Mouse (Mus musculus) midbrain, embryonic 12.5 days (tissue): ENCODE measurements at regions not wholly inside any gene's neighbourhood (a gene's known extent, or its start where the extent isn't known, plus 50 kb on each side); places are given as distances from the start of the nearest gene placed in this dataset.

Experiments
- ATAC-seq: fragments of 200-750 bp; cut with Nextera tagmentation; 2 replicates; pipeline ENCODE4 v1.8.0; 2017; ENCODE audit warnings: low read depth, moderate TSS enrichment, moderate library complexity; ENCODE audit not compliant: low FRiP score
- H3K27ac ChIP-seq: fragments of 300-500 bp; sonication (generic); replicated peaks from 2 replicates; pipeline ENCODE4 v1.5.1; 2016; ENCODE audit warnings: mild to moderate bottlenecking
- H3K27me3 ChIP-seq: fragments of 300-500 bp; sonication (generic); 2 replicates; pipeline ENCODE4 v1.6.1; 2016; ENCODE audit warnings: mild to moderate bottlenecking
- H3K36me3 ChIP-seq: fragments of 300-500 bp; sonication (generic); 2 replicates; pipeline ENCODE4 v1.6.1; 2016
- H3K4me1 ChIP-seq: fragments of 300-500 bp; sonication (generic); 2 replicates; pipeline ENCODE4 v1.6.1; 2016
- H3K4me2 ChIP-seq: fragments of 300-500 bp; sonication (generic); replicated peaks from 2 replicates; pipeline ENCODE4 v1.6.1; 2016; ENCODE audit warnings: mild to moderate bottlenecking, moderate library complexity
- H3K4me3 ChIP-seq: fragments of 300-500 bp; sonication (generic); 2 replicates; pipeline ENCODE4 v1.5.1; 2016; ENCODE audit warnings: mild to moderate bottlenecking
- H3K9ac ChIP-seq: fragments of 300-500 bp; sonication (generic); replicated peaks from 2 replicates; pipeline ENCODE4 v1.6.1; 2016; ENCODE audit warnings: mild to moderate bottlenecking, moderate library complexity
- H3K9me3 ChIP-seq: fragments of 300-500 bp; sonication (generic); 2 replicates; pipeline ENCODE4 v1.6.1; 2016; ENCODE audit warnings: mild to moderate bottlenecking
- WGBS: fragments of 180-500 bp; shearing (Covaris S2); methylation state at CpG from one replicate; pipeline ENCODE4 v1.1.7; 2016; 5-methylcytosine and 5-hydroxymethylcytosine counted together

GRCm38 (mm10) chr3:150275038-150275437 lies 1162.6 kb upstream of the Adgrl4 start:
- Histone ChIP-seq H3K4me3 (no peak overlapping the region), H3K27me3 (no peaks in the 10 kb centered on the region), H3K4me2 (no peak overlapping the region), H3K36me3 (no peaks in the 10 kb centered on the region), H3K9ac (no peak overlapping the region), H3K9me3 (no peaks in the 10 kb centered on the region), H3K4me1 (no peaks in the 10 kb centered on the region), H3K27ac (no peak overlapping the region)
- WGBS: 91% methylated on average over 2 of the region's 2 CpGs
- no peak for ATAC-seq

- H3K4me2 ChIP-seq: no peak overlapping the region
- H3K9me3 ChIP-seq: no peaks in the 10 kb centered on the region
- 74% methylated on average over 2 of the region's 2 CpGs for WGBS
- no peak overlapping the region for H3K9ac ChIP-seq
- no peak for ATAC-seq
- H3K27ac ChIP-seq: no peak overlapping the region
- no peaks in the 10 kb centered on the region for H3K36me3 ChIP-seq
- no peak overlapping the region for H3K4me3 ChIP-seq
- no peaks in the 10 kb centered on the region for H3K27me3 ChIP-seq
- no peaks in the 10 kb centered on the region for H3K4me1 ChIP-seq
Observed at GRCm38 (mm10) chr3:150296057-150296710, 1141.5 kb upstream of the Adgrl4 start.

- ATAC-seq: no peak
- no peak overlapping the region for H3K27ac ChIP-seq
- no peak overlapping the region for H3K4me3 ChIP-seq
- 91% methylated on average over 6 of the region's 6 CpGs for WGBS
- H3K36me3 ChIP-seq: no peaks in the 10 kb centered on the region
- H3K4me2 ChIP-seq: no peak overlapping the region
- no peak overlapping the region for H3K9ac ChIP-seq
- no peaks in the 10 kb centered on the region for H3K27me3 ChIP-seq
- no peaks in the 10 kb centered on the region for H3K9me3 ChIP-seq
- no peaks in the 10 kb centered on the region for H3K4me1 ChIP-seq
Observed at GRCm38 (mm10) chr3:150328811-150329210, 1108.9 kb upstream of the Adgrl4 start.

GRCm38 (mm10) chr3:150352139-150352725 lies 1085.5 kb upstream of the Adgrl4 start:
- Histone ChIP-seq H3K27me3 (no peaks in the 10 kb centered on the region), H3K9me3 (no peaks in the 10 kb centered on the region), H3K9ac (no peak overlapping the region), H3K4me2 (no peak overlapping the region), H3K36me3 (no peaks in the 10 kb centered on the region), H3K4me3 (no peak overlapping the region), H3K4me1 (no peaks in the 10 kb centered on the region), H3K27ac (no peak overlapping the region)
- ATAC-seq: peak; percentile 33; the same call in 1 of the 2 replicates
- 25% methylated on average over 9 of the region's 9 CpGs for WGBS

DNA sequence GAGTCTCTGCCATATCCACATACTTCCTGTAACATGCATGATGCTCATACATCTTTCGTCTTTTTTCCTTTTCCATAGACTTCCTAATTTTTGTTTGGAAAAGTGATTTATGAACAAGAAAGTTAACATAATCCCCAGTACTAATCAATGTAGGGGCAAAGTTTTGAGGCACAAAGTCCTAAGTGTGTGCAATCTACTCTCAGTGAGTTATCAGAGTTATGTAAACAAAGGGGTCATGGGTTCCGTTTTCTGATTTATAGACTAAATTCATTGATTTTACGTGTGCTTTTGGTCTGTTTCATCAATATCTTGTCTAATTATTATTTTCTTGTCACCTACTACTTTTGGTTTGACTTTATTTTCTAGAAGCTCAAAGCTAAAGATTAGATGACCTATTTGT lies 1071.9 kb upstream of the Adgrl4 start:
- Histone ChIP-seq H3K4me1 (no peaks in the 10 kb centered on the region), H3K9ac (no peak overlapping the region), H3K9me3 (no peaks in the 10 kb centered on the region), H3K27me3 (no peaks in the 10 kb centered on the region), H3K4me3 (no peak overlapping the region), H3K4me2 (no peak overlapping the region), H3K27ac (no peak overlapping the region), H3K36me3 (no peaks in the 10 kb centered on the region)
- WGBS: 92% methylated on average over 3 of the region's 3 CpGs
- ATAC-seq: no peak

GRCm38 (mm10) chr3:150384996-150385627 lies 1052.6 kb upstream of the Adgrl4 start:
- no peak overlapping the region for H3K4me3 ChIP-seq

DNA sequence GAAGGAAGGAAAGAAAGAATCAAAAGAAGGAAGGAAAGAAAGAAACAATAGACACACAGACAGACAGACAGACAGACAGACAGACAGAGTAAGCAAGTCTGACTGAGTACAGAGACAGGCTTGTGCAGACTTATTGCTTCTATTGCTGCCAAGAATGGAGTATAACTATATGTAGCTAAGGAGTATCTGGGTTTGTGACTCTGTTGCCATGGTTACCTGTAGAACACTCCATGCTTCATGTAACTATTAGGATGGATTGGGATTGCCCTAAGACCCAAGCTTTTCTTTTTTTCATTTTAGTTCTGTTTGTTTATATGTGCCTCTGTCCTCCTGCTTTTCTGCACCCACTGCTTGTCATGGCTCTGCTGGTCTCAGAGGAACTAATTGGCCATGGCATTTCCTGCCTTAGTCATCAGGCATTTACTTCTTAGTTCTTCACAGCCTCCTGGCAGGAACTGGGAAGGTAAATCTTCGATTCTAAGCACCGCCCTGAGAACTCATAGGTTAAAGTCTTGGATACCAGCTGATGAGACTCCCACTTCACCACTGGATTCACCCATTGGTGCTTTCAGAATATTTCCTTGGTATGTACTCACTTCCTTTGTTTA lies 1035.9 kb upstream of the Adgrl4 start:
- Histone ChIP-seq H3K36me3 (no peaks in the 10 kb centered on the region), H3K4me2 (no peak overlapping the region), H3K4me3 (no peak overlapping the region), H3K9me3 (no peaks in the 10 kb centered on the region), H3K9ac (no peak overlapping the region), H3K4me1 (no peaks in the 10 kb centered on the region), H3K27ac (no peak overlapping the region), H3K27me3 (no peaks in the 10 kb centered on the region)
- WGBS: 88% methylated on average over 2 of the region's 2 CpGs
- no peak for ATAC-seq

More at GRCm38 (mm10) chr3:150384996-150385627, 1052.6 kb upstream of the Adgrl4 start:
- 15% methylated on average over 1 of the region's 1 CpGs for WGBS
- no peaks in the 10 kb centered on the region for H3K9me3 ChIP-seq
- H3K9ac ChIP-seq: no peak overlapping the region
- H3K4me2 ChIP-seq: no peak overlapping the region
- H3K27ac ChIP-seq: no peak overlapping the region
- ATAC-seq: peak; percentile 79
- H3K27me3 ChIP-seq: no peaks in the 10 kb centered on the region
- no peaks in the 10 kb centered on the region for H3K4me1 ChIP-seq
- no peaks in the 10 kb centered on the region for H3K36me3 ChIP-seq

DNA sequence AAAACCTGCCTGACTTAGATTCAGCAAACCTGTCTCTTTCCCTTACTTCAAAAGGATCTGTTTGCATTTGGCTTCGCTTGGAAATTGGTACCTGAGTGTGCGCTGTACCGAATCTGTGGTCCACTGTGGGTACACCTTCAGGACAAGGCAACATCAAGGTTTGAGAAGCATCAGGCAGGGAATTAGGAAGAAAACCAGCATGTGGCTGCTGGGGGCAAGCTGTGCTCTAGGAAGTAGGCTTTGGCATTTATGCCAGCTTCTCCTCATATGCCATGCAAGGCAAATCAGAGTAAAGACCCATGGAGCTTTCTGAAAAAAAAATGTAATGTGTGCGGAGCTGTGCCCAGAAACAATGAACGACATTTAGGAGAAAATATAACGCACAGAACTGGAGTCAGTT lies 1031.6 kb upstream of the Adgrl4 start:
- Histone ChIP-seq H3K27ac (no peak overlapping the region), H3K4me3 (no peak overlapping the region), H3K4me1 (no peaks in the 10 kb centered on the region), H3K9ac (no peak overlapping the region), H3K9me3 (no peaks in the 10 kb centered on the region), H3K36me3 (no peaks in the 10 kb centered on the region), H3K4me2 (no peak overlapping the region), H3K27me3 (no peaks in the 10 kb centered on the region)
- WGBS: 91% methylated on average over 6 of the region's 6 CpGs
- ATAC-seq: no peak

DNA sequence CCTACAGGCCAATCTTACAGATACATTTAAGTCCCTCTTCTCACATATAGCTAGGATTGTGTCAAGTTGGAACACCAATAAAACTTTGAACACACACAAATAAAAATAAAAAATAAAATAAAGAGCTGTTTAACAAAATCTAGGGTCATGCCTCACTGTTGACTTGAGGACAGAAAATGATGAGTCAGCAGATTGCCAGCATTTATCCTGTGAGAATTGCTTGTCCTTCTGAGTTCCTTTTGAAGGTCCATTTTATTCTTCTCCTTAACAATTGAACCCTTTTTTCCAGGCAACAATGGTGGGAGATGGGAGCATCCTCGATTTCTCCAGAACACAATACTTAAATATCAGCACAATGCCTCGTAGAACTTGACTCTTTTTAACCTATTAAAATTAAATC lies 1022.4 kb upstream of the Adgrl4 start:
- no peaks in the 10 kb centered on the region for H3K36me3 ChIP-seq
- H3K27me3 ChIP-seq: no peaks in the 10 kb centered on the region
- no peak for ATAC-seq
- no peak overlapping the region for H3K4me2 ChIP-seq
- WGBS: 78% methylated on average over 2 of the region's 2 CpGs
- no peak overlapping the region for H3K9ac ChIP-seq
- H3K9me3 ChIP-seq: no peaks in the 10 kb centered on the region
- no peaks in the 10 kb centered on the region for H3K4me1 ChIP-seq
- no peak overlapping the region for H3K4me3 ChIP-seq
- no peak overlapping the region for H3K27ac ChIP-seq

DNA sequence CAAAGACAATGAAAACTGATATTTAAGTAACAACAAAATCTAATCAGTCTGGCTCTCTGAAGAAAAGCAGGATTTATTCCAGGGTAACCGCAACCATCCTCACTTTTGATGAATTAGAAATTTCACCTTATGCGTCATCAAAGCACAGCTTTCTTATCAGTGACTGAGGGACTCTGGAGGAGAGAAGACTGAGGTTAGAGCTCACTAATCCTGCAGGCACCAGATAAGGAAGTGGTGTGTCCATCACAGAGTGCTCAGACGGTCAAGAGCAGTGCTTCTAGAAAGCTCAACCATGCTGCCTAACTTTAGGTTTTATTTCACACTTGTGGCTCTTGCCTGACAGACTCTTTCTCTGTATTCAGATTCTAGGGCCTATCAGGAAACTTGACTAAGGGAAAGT lies 1021.2 kb upstream of the Adgrl4 start:
- H3K36me3 ChIP-seq: no peaks in the 10 kb centered on the region
- 90% methylated on average over 3 of the region's 3 CpGs for WGBS
- no peak overlapping the region for H3K9ac ChIP-seq
- H3K27ac ChIP-seq: no peak overlapping the region
- H3K9me3 ChIP-seq: no peaks in the 10 kb centered on the region
- no peak overlapping the region for H3K4me3 ChIP-seq
- ATAC-seq: no peak
- H3K4me1 ChIP-seq: no peaks in the 10 kb centered on the region
- H3K27me3 ChIP-seq: no peaks in the 10 kb centered on the region
- no peak overlapping the region for H3K4me2 ChIP-seq

- Histone ChIP-seq H3K9me3 (no peaks in the 10 kb centered on the region), H3K9ac (no peak overlapping the region), H3K27ac (no peak overlapping the region), H3K27me3 (no peaks in the 10 kb centered on the region), H3K4me3 (no peak overlapping the region), H3K4me2 (no peak overlapping the region), H3K4me1 (no peaks in the 10 kb centered on the region), H3K36me3 (no peaks in the 10 kb centered on the region)
- WGBS: 92% methylated on average over 5 of the region's 5 CpGs
- ATAC-seq: no peak
Observed at GRCm38 (mm10) chr3:150427965-150428364, 1009.7 kb upstream of the Adgrl4 start.

- Histone ChIP-seq H3K9me3 (no peaks in the 10 kb centered on the region), H3K4me2 (no peak overlapping the region), H3K9ac (no peak overlapping the region), H3K36me3 (no peaks in the 10 kb centered on the region), H3K27ac (no peak overlapping the region), H3K4me1 (no peaks in the 10 kb centered on the region), H3K4me3 (no peak overlapping the region), H3K27me3 (no peaks in the 10 kb centered on the region)
- WGBS: 94% methylated on average over 6 of the region's 6 CpGs
- ATAC-seq: no peak
Observed at GRCm38 (mm10) chr3:150431291-150431690, 1006.4 kb upstream of the Adgrl4 start.
